Mouse (Mus musculus) left cerebral cortex, adult 2 months (tissue): Measurements from ENCODE around the gene Ppme1. TPM values are rescaled to one million over a fixed set of nuclear protein-coding genes. Genes with fewer than 3 reads are reported as not detected.

Source experiments
- DNase-seq, 2 experiments: peaks; one replicate each; pipeline ENCODE4 v3.0.0; 2021 to 2022; ENCODE audit warnings: low spot score in 2 of 2, mixed read lengths in 1 of 2; ENCODE audit errors: extremely low spot score in 1 of 2
- H3K27ac ChIP-seq: fragments of 200-600 bp; 2 replicates; pipeline ENCODE4 v1.8.1; 2022
- H3K4me3 ChIP-seq: fragments of 200-600 bp; 2 replicates; pipeline ENCODE4 v1.8.1; 2022
- CTCF ChIP-seq: fragments of 200-600 bp; IDR thresholded peaks from 2 replicates; pipeline ENCODE4 v1.8.1; 2022; ENCODE audit warnings: antibody characterized with exemption, mild to moderate bottlenecking, moderate library complexity
- intact Hi-C: fragments of 180-260 bp; cut with DNase I; formaldehyde crosslinking; loops from one replicate; pipeline ENCODE4 v1.15.1; 2025
- long read RNA-seq, 2 experiments: library from polyadenylated mRNA; stranded (forward); transcript quantifications; one replicate each; pipeline ENCODE4 v2.0.0; 2021; ENCODE audit warnings: borderline mapping rate in 2 of 2
- total RNA-seq, 2 experiments: library from RNA; stranded (reverse); gene quantifications; 2 replicates each; pipeline ENCODE4 v1.2.3; 2021

Gene Ppme1
- 100 to 1,000 TPM; 220 to 230 TPM for total RNA-seq
- long read RNA-seq, experiment 1, transcript Ppme1-201 (14 exons, 2,772 nt), result major isoform, 408 of 462 reads
- long read RNA-seq, experiment 1, partial matches to known transcripts, result 12 of 462 reads
- long read RNA-seq, experiment 1, other reads (novel, unspliced or antisense), result 41 of 462 reads
- long read RNA-seq, experiment 2, transcript Ppme1-201 (14 exons, 2,772 nt), result major isoform, 217 of 248 reads
- long read RNA-seq, experiment 2, partial matches to known transcripts, result 16 of 248 reads
- long read RNA-seq, experiment 2, other reads (novel, unspliced or antisense), result 14 of 248 reads

DNA sequence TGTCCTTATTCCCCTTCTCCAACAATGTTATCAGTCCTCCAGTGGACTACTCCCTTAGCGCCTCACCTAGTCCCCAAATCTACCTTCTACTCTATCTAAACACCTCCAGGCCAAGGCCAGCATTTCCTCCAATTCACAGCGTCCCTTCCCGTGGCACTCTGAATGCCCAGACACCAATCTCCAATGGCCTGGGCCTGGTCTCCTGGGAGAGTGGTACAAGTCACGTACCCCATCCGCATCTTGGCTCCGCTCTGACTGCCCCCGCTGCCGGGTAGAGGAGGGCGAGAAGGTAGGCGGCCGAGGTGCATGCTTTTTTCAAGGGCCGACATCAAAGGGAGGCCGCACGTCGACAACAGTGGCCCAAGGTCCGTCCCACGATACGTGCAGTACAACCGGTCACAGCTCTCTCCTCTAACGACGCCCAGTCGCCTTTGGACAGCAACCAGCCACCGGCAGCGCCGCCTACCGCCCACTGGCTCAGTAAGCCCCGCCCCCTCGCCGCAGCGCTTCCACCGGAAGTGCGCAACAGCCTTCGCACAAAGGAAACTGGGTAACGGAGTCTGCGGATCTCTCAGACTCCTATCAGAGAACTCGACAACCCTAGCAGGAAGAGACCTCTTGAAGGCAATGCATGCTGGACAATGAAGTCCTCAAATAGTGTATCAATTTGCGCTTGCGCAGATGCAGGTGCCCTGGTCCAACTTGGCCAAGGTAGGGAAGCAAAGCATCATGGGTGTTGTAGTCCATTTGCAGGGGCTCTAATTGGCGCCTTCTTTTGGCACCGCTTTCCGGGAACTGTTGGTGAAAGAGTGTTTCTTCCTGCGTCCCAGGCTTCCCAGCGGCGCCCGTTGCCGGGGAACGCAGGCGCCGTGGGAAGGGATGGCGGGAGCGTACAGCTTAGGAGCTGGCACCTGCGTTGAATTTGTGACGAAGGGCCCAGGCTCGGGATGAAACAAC lies at the start of gene Ppme1, which contains the start of gene C2cd3:
Ppme1 (minus strand) TSS at position 813 of the 957 bp plus-strand sequence.
C2cd3 (plus strand) TSS at position 739 of the 957 bp plus-strand sequence.
- DNase-seq, result peak; percentile 98
- H3K27ac ChIP-seq, result peak within 1 kb of the TSS; percentile 93
- peak; percentile 50 for TF ChIP-seq CTCF
- peak within 1 kb of the TSS; percentile 96 for H3K4me3 ChIP-seq
- intact Hi-C loops, result loop anchor here (10.0 kb wide), 1 partner anchor 233 kb away; the partner anchor contains the start of genes Mrpl48 and Rab6a

DNA sequence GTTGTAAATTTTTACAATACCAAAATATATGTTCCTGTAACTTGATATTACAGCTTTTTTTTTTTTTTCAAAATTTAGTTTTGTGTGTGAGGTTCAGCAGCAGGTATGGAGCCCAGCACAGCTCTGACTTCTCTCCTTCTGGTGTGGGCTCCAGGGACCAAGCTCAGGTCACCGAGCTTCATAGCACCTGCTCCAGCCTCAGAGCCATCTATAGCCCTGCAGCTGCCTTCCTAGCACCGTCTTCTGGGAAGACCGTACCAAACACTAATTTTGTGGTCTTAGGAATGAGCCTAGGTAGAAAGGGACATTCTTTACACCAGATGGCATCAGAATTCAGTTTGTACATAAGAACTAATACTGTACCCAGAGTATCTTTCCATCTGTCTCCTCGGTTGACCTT lies 36.6 kb upstream of the Ppme1 start:
- intact Hi-C loops, result no loop called here
- no peak overlapping the region for H3K4me3 ChIP-seq
- TF ChIP-seq CTCF, result no peak
- DNase-seq, result no peak
- H3K27ac ChIP-seq, result no peak overlapping the region

DNA sequence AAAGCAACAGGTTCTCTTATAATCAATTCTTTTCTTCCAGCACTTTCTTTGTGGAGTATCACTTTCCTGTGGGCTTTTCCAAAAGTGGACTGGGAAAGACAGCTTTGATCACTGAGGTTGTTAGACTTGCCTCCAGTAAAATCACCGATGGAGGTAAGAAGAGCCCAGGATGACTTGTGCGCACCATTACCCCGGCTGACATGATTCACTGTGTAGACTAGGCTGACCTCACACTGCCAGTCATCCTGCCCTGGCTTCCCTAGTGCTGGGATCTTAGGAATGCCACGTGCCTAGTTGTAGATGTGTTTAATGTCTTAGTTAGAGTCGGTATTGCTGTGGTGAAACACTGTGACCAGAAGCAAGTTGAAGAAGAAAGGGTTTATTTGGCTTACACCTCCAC lies 35.6 kb upstream of the Ppme1 start:
- TF ChIP-seq CTCF, result no peak
- no peak overlapping the region for H3K4me3 ChIP-seq
- H3K27ac ChIP-seq, result no peak overlapping the region
- intact Hi-C loops, result no loop called here
- DNase-seq, result no peak

DNA sequence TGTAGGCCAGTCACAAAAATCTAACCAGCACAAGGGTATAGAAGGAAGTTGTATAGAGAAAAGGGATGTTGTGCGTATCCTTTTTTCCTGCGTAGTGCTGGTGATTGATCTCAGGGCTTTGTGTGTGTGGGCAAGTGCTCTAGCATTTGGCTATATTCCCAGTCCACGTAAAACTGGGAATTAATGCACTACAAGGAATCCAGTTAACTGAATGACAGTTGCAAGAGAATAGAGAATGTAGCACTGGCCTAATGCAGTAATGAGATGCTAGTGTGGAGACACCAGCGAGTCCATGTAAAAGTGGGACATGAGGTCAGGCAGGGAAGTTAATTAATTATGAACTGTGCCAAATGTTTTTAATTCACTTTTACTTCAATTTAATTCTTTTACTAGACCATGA lies 30.6 kb upstream of the Ppme1 start:
- Histone ChIP-seq H3K27ac (no peak overlapping the region), H3K4me3 (no peak overlapping the region)
- no peak for DNase-seq
- intact Hi-C loops, result loop anchor here (5.0 kb wide), 1 partner anchor 60 kb away; no protein-coding TSS in a partner anchor
- no peak for TF ChIP-seq CTCF

DNA sequence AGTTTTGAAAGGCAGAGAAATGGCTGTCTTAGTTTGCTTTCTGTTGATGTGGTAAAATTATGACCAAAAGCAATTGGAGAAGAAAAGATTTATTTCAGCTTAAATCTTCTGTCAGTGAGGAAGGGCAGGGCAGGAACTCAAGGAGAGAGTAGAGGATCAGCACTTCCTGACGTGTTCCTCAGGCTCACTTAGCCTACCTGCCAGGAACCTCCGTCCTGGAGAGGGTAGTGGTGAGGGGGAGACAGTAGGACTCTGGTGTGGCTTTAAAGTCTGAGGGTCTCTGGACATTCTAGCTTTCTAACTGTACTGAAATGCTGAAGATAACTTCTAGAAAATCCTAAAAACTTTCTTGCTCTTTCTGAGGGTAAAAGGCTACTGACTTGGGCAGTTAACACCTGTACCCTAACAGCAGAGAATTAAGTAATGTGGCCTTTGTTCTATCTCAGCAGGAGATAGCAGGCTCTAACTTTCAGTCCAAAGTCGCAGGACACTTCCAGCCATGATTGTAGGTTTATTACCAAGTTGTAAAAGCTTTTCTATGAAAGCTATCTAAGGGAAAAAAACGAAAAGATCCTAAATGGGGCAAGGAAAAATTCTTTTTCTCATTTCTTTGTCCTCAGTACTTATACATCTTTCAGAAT lies 28.9 kb upstream of the Ppme1 start:
- H3K27ac ChIP-seq, result no peak overlapping the region
- TF ChIP-seq CTCF, result no peak
- intact Hi-C loops, result loop anchor here (5.0 kb wide), 1 partner anchor 59 kb away; no protein-coding TSS in a partner anchor

DNA sequence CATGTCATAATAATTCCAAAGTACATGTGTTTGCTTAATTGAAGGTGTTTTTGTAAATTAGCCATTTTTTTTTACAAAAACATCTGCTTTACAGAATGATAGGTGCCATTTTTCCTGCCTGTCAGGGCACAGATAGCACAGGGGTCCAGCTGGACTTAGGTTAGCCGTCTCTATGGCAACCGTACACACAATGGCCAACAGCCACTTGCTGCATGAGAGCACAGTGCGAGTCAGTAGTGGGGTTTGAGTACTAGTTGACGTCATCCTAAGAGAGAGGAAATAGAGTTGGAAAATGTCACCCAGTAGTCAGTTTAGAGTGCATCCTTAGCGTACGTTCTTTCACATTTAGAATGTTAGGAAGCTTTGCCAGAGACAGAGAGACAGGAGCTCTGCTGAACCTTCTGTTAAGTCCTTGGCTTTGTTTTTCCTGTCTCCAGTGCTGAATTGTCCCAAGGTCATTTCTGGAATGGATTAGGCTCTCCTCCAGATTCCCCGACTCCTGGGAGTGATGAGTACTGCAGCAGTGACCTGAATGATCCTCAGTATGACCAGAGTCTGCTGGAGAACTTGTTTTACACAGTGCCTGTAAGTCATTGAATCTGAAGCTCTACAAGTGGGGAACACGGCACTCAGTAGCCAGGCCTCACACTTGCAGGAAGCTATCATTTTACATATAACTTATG lies 27.3 kb upstream of the Ppme1 start:
- no peak overlapping the region for H3K4me3 ChIP-seq
- DNase-seq, result no peak
- no peak overlapping the region for H3K27ac ChIP-seq
- intact Hi-C loops, result no loop called here
- no peak for TF ChIP-seq CTCF

More for the DNA sequence above, 28.9 kb upstream of the Ppme1 start:
- no peak for DNase-seq
- no peak overlapping the region for H3K4me3 ChIP-seq

DNA sequence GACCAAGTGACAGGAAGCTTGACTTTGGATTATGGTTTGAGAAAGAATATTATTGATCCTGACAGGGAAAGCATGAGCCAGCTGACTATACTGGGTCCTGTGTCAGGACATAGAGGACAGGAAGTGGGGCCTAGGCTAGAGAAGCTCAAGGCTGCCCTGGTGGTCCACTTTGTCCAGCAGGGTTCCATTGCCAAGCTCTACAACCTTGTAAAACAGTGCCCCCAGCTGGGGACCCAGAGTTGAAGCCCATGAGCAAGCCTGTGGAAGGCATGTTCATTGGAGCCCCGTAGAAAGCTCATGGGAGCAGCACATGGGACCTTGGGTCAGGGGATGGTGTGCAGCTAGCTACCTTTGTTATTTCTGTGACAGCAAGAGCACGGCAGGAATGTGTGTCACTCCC lies 20.2 kb upstream of the Ppme1 start:
- H3K4me3 ChIP-seq, result no peak overlapping the region
- H3K27ac ChIP-seq, result no peak overlapping the region
- peak in 1 of 2 experiments; percentile 19 for DNase-seq
- TF ChIP-seq CTCF, result peak; percentile 39
- intact Hi-C loops, result no loop called here

DNA sequence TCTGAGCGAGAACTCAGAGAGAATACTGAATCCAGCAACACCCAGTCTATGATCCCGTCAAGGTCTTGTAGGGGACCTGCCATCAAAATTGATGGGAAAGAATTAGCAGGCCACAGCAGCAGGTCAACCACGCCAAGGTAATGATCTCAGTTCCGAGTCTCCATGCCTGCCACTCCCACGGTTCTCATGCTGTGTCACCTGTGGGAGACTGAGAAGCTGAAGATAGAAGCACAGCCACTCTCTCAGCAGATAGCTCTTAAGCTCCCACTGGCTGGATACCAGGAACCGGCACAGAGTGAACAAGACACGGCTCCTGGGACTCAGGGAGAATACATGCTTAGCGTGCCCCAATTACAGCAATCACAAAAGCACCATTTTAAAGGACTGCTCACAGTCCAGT lies 18.1 kb upstream of the Ppme1 start:
- intact Hi-C loops, result loop anchor here (1.0 kb wide), 1 partner anchor 109 kb away; no protein-coding TSS in a partner anchor
- Histone ChIP-seq H3K4me3 (no peak overlapping the region), H3K27ac (peak overlapping the region; percentile 32; the same call in 1 of the 2 replicates)
- no peak for TF ChIP-seq CTCF
- DNase-seq, result peak in 1 of 2 experiments; percentile 17

DNA sequence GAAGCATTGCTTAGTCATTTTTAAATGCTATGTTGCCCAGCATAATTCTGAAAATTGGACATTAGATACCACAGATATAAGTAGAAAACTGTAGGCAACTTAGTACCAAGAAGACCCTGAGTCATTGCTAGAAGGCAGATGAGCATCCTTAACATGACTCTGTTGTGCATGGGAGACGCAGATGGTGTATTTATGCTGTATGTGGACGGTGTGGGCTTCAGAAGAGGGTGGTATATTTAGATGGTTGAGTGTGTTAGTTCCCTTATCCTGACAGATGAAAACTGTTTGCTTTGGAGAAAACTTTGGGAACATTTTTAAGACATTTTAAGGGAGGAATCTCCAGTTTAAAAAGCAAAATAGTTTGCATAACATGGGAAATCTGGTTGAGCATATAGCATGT lies 16.1 kb upstream of the Ppme1 start:
- intact Hi-C loops, result loop anchor here (2.0 kb wide), 1 partner anchor 23 kb away; no protein-coding TSS in a partner anchor
- Histone ChIP-seq H3K27ac (peak overlapping the region; percentile 74), H3K4me3 (no peak overlapping the region)
- no peak for DNase-seq
- TF ChIP-seq CTCF, result no peak

DNA sequence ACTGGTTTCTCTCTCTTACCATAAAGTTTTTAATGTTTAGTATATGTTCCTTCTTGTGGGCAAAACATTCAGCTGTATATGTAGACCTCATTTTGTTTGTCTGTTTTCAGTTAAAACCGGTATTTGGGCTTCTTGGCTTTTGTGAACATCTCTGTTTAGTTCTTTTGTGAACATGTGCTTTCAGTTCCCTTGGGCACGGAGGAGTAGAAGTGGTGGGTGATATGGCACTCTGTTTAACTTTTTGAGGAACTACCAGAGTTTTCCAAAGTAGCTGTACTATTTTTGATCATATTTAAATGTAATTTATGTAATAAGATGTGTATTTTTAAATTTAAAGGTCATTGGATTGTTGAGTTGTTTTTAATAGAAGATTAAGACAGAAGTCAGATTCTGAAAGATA lies 11.1 kb upstream of the Ppme1 start:
- intact Hi-C loops, result no loop called here
- TF ChIP-seq CTCF, result no peak
- Histone ChIP-seq H3K27ac (0 out of 2 replicates have a peak overlapping the region, but pooled peaks have one; percentile 2), H3K4me3 (no peak overlapping the region)
- DNase-seq, result no peak

DNA sequence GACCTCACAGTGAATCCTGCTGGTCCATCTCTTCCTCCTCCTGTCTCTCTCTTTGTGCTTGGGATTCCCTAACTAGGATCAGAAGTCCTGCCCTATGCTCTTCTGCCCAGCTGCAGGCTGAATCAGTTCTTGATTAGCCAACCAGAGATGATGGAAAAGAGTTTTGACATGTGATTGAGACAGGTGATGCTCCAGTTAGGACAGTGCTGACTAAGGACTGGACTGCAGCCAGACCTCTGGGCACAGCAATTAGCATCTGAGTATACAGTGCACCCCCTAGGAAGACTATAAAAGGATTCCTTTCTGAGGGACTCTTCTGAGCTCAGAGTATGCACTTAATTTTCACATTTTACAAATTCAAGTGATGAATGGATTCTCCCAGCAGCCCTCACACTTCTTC lies 9.1 kb upstream of the Ppme1 start:
- Histone ChIP-seq H3K27ac (no peak overlapping the region), H3K4me3 (no peak overlapping the region)
- no peak for TF ChIP-seq CTCF
- no peak for DNase-seq
- intact Hi-C loops, result no loop called here
